Mouse (Mus musculus): ENCODE measurements around the gene E2f3. TPM values are rescaled to one million over a fixed set of nuclear protein-coding genes. Genes with fewer than 3 reads are reported as not detected.

The E2f3 gene
- polyA plus RNA-seq, 1 experiment from 2014 or later = 15.2 TPM

GRCm38 (mm10) chr13:29970333-29970732 is 15.5 kb downstream of the E2f3 start:
- DNase-seq (ENCODE audit: low spot score) (no peak), ATAC-seq (ENCODE audit: insufficient read depth, low FRiP score, low TSS enrichment) (no peak)
- H3K4me2 ChIP-seq (ENCODE audit: low read depth) = no peak overlapping the region
- WGBS = 95% methylated on average over 7 of the region's 7 CpGs
- H3K9me3 ChIP-seq (ENCODE audit: control insufficient read depth, low read length) = no peaks in the 10 kb centered on the region
- H3K9ac ChIP-seq (ENCODE audit: low read length) = no peak overlapping the region
- no peaks in the 10 kb centered on the region for H3K27me3 ChIP-seq (ENCODE audit: control insufficient read depth, insufficient read depth, low read length)
- no peaks in the 10 kb centered on the region for H3K4me1 ChIP-seq (ENCODE audit: control insufficient read depth, insufficient read depth, low read length)
- H3K4me3 ChIP-seq (ENCODE audit: low read depth, low read length) = no peak overlapping the region
- H3K36me3 ChIP-seq (ENCODE audit: control insufficient read depth, insufficient read depth, low read length) = no peaks in the 10 kb centered on the region
- H3K27ac ChIP-seq (ENCODE audit: low read depth, low read length) = no peak overlapping the region

GRCm38 (mm10) chr13:29968636-29969035 is 17.2 kb downstream of the E2f3 start:
- DNase-seq (ENCODE audit: low spot score) (no peak), ATAC-seq (ENCODE audit: insufficient read depth, low FRiP score, low TSS enrichment) (no peak)
- H3K36me3 ChIP-seq (ENCODE audit: control insufficient read depth, insufficient read depth, low read length) = no peaks in the 10 kb centered on the region
- WGBS = 93% methylated on average over 7 of the region's 7 CpGs
- no peak overlapping the region for H3K27ac ChIP-seq (ENCODE audit: low read depth, low read length)
- H3K9me3 ChIP-seq (ENCODE audit: control insufficient read depth, low read length) = no peaks in the 10 kb centered on the region
- H3K4me1 ChIP-seq (ENCODE audit: control insufficient read depth, insufficient read depth, low read length) = no peaks in the 10 kb centered on the region
- H3K9ac ChIP-seq (ENCODE audit: low read length) = no peak overlapping the region
- no peak overlapping the region for H3K4me2 ChIP-seq (ENCODE audit: low read depth)
- H3K4me3 ChIP-seq (ENCODE audit: low read depth, low read length) = no peak overlapping the region
- no peaks in the 10 kb centered on the region for H3K27me3 ChIP-seq (ENCODE audit: control insufficient read depth, insufficient read depth, low read length)

DNA sequence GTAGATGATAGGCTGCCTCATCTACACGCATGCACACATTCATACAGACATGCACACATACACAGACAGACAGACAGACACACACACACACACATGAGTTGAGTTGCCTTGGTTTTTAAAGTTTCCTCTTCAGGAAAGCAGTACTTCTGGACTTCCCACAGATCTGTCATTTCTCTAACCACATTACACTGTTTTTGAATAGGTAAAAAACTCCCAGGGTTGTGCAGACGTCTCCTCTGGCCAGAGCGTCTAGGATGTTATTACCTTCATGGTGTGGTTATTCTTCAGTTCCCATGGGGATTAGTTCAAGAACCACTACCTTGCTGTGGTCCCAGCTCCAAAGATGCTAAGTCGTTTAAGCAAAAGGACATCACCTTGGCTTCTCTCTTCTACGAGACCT is 18.5 kb downstream of the E2f3 start:
- H3K27ac ChIP-seq (ENCODE audit: low read depth, low read length) = no peak overlapping the region
- no peaks in the 10 kb centered on the region for H3K27me3 ChIP-seq (ENCODE audit: control insufficient read depth, insufficient read depth, low read length)
- H3K4me1 ChIP-seq (ENCODE audit: control insufficient read depth, insufficient read depth, low read length) = no peaks in the 10 kb centered on the region
- no peak for ATAC-seq (ENCODE audit: insufficient read depth, low FRiP score, low TSS enrichment)
- DNase-seq (ENCODE audit: low spot score) = no peak
- H3K36me3 ChIP-seq (ENCODE audit: control insufficient read depth, insufficient read depth, low read length) = no peaks in the 10 kb centered on the region
- H3K9me3 ChIP-seq (ENCODE audit: control insufficient read depth, low read length) = no peaks in the 10 kb centered on the region
- WGBS = 90% methylated on average over 5 of the region's 5 CpGs
- H3K9ac ChIP-seq (ENCODE audit: low read length) = no peak overlapping the region
- H3K4me3 ChIP-seq (ENCODE audit: low read depth, low read length) = no peak overlapping the region
- no peak overlapping the region for H3K4me2 ChIP-seq (ENCODE audit: low read depth)

DNA sequence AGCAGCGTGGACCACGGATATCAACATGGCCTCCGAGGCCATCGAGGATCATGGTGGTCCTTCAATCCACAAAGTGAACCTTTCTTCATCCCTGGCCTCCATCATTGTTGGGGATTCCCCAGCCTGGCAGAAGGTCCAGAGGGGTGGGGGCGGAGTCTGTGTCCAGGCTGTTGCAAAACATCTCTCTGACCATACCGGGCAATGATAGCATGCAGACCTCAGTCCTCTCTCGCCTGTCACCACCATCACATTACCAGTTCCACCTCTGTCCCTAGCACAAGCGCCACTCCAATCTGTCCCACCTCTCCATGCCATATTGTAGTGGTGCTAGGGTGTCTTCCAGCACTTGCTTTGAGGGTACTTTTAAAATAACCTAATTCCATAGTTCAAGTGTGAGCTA is 18.9 kb downstream of the E2f3 start:
- no peak overlapping the region for H3K4me2 ChIP-seq (ENCODE audit: low read depth)
- 91% methylated on average over 8 of the region's 8 CpGs for WGBS
- no peaks in the 10 kb centered on the region for H3K4me1 ChIP-seq (ENCODE audit: control insufficient read depth, insufficient read depth, low read length)
- H3K4me3 ChIP-seq (ENCODE audit: low read depth, low read length) = no peak overlapping the region
- H3K27me3 ChIP-seq (ENCODE audit: control insufficient read depth, insufficient read depth, low read length) = no peaks in the 10 kb centered on the region
- no peaks in the 10 kb centered on the region for H3K36me3 ChIP-seq (ENCODE audit: control insufficient read depth, insufficient read depth, low read length)
- H3K27ac ChIP-seq (ENCODE audit: low read depth, low read length) = no peak overlapping the region
- no peak for ATAC-seq (ENCODE audit: insufficient read depth, low FRiP score, low TSS enrichment)
- DNase-seq (ENCODE audit: low spot score) = no peak
- no peak overlapping the region for H3K9ac ChIP-seq (ENCODE audit: low read length)
- no peaks in the 10 kb centered on the region for H3K9me3 ChIP-seq (ENCODE audit: control insufficient read depth, low read length)

GRCm38 (mm10) chr13:29964087-29964486 is 21.8 kb downstream of the E2f3 start:
- Histone ChIP-seq H3K4me2 (ENCODE audit: low read depth) (no peak overlapping the region), H3K4me3 (ENCODE audit: low read depth, low read length) (no peak overlapping the region), H3K27ac (ENCODE audit: low read depth, low read length) (no peak overlapping the region), H3K27me3 (ENCODE audit: control insufficient read depth, insufficient read depth, low read length) (no peaks in the 10 kb centered on the region), H3K9ac (ENCODE audit: low read length) (no peak overlapping the region), H3K36me3 (ENCODE audit: control insufficient read depth, insufficient read depth, low read length) (no peaks in the 10 kb centered on the region), H3K4me1 (ENCODE audit: control insufficient read depth, insufficient read depth, low read length) (no peaks in the 10 kb centered on the region), H3K9me3 (ENCODE audit: control insufficient read depth, low read length) (no peaks in the 10 kb centered on the region)
- WGBS = 96% methylated on average over 6 of the region's 6 CpGs
- ATAC-seq (ENCODE audit: insufficient read depth, low FRiP score, low TSS enrichment) = no peak
- DNase-seq (ENCODE audit: low spot score) = no peak

- 93% methylated on average over 6 of the region's 6 CpGs for WGBS
- Histone ChIP-seq H3K4me1 (ENCODE audit: control insufficient read depth, insufficient read depth, low read length) (0 out of 2 replicates have a peak, but pooled peaks cover 2% of the 10 kb centered on the region), H3K4me2 (ENCODE audit: low read depth) (no peak overlapping the region), H3K36me3 (ENCODE audit: control insufficient read depth, insufficient read depth, low read length) (no peaks in the 10 kb centered on the region), H3K9me3 (ENCODE audit: control insufficient read depth, low read length) (no peaks in the 10 kb centered on the region), H3K27me3 (ENCODE audit: control insufficient read depth, insufficient read depth, low read length) (no peaks in the 10 kb centered on the region), H3K9ac (ENCODE audit: low read length) (no peak overlapping the region), H3K27ac (ENCODE audit: low read depth, low read length) (no peak overlapping the region), H3K4me3 (ENCODE audit: low read depth, low read length) (no peak overlapping the region)
- ATAC-seq (ENCODE audit: insufficient read depth, low FRiP score, low TSS enrichment) (no peak), DNase-seq (ENCODE audit: low spot score) (no peak)
Measured at GRCm38 (mm10) chr13:29960416-29960815, 25.4 kb downstream of the E2f3 start.

GRCm38 (mm10) chr13:29957731-29958254 is 28.1 kb downstream of the E2f3 start:
- Histone ChIP-seq H3K27ac (ENCODE audit: low read depth, low read length) (no peak overlapping the region), H3K4me2 (ENCODE audit: low read depth) (no peak overlapping the region), H3K4me1 (ENCODE audit: control insufficient read depth, insufficient read depth, low read length) (0 out of 2 replicates have a peak, but pooled peaks cover 2% of the 10 kb centered on the region), H3K9ac (ENCODE audit: low read length) (no peak overlapping the region), H3K4me3 (ENCODE audit: low read depth, low read length) (no peak overlapping the region), H3K9me3 (ENCODE audit: control insufficient read depth, low read length) (no peaks in the 10 kb centered on the region), H3K27me3 (ENCODE audit: control insufficient read depth, insufficient read depth, low read length) (no peaks in the 10 kb centered on the region), H3K36me3 (ENCODE audit: control insufficient read depth, insufficient read depth, low read length) (no peaks in the 10 kb centered on the region)
- ATAC-seq (ENCODE audit: insufficient read depth, low FRiP score, low TSS enrichment) = no peak
- no peak for DNase-seq (ENCODE audit: low spot score)
- WGBS = 64% methylated on average over 9 of the region's 9 CpGs

GRCm38 (mm10) chr13:29956821-29957421 is 28.9 kb downstream of the E2f3 start:
- Histone ChIP-seq H3K9ac (ENCODE audit: low read length) (no peak overlapping the region), H3K27me3 (ENCODE audit: control insufficient read depth, insufficient read depth, low read length) (no peaks in the 10 kb centered on the region), H3K4me1 (ENCODE audit: control insufficient read depth, insufficient read depth, low read length) (0 out of 2 replicates have a peak, but pooled peaks cover 2% of the 10 kb centered on the region), H3K36me3 (ENCODE audit: control insufficient read depth, insufficient read depth, low read length) (no peaks in the 10 kb centered on the region), H3K4me2 (ENCODE audit: low read depth) (no peak overlapping the region), H3K4me3 (ENCODE audit: low read depth, low read length) (no peak overlapping the region), H3K9me3 (ENCODE audit: control insufficient read depth, low read length) (no peaks in the 10 kb centered on the region), H3K27ac (ENCODE audit: low read depth, low read length) (no peak overlapping the region)
- DNase-seq (ENCODE audit: low spot score) = no peak
- ATAC-seq (ENCODE audit: insufficient read depth, low FRiP score, low TSS enrichment) = no peak
- WGBS = 88% methylated on average over 12 of the region's 12 CpGs

DNA sequence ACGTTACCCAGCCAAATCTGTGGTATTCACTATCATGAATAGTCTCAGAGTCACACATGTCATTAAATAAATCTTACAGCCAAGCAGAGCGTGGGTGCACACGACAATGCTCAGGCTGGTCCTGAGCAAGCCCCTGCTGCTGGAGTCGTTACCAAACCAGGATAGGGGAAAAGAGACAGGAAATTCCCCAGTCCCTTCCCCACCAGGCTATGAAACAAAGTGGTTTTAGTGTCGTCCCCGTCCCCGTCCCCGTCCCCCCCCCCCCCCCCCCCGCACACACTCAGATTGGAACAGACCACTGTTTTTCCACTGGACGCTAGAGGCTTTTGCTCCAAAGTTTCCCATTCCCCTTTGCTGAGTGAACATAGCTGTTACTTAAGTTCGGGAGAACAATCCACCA is 30.6 kb downstream of the E2f3 start:
- Histone ChIP-seq H3K9me3 (ENCODE audit: control insufficient read depth, low read length) (no peaks in the 10 kb centered on the region), H3K36me3 (ENCODE audit: control insufficient read depth, insufficient read depth, low read length) (no peaks in the 10 kb centered on the region), H3K4me2 (ENCODE audit: low read depth) (no peak overlapping the region), H3K9ac (ENCODE audit: low read length) (no peak overlapping the region), H3K4me3 (ENCODE audit: low read depth, low read length) (no peak overlapping the region), H3K27me3 (ENCODE audit: control insufficient read depth, insufficient read depth, low read length) (no peaks in the 10 kb centered on the region), H3K4me1 (ENCODE audit: control insufficient read depth, insufficient read depth, low read length) (0 out of 2 replicates have a peak, but pooled peaks cover 2% of the 10 kb centered on the region), H3K27ac (ENCODE audit: low read depth, low read length) (no peak overlapping the region)
- WGBS = 75% methylated on average over 9 of the region's 11 CpGs
- no peak for DNase-seq (ENCODE audit: low spot score)
- no peak for ATAC-seq (ENCODE audit: insufficient read depth, low FRiP score, low TSS enrichment)
